Mouse (Mus musculus) ZHBTc4 (cell line): Measurements from ENCODE around the gene Tmem72.

ENCODE experiments used
- DNase-seq: peaks from one replicate; pipeline ENCODE4 v3.0.0-alpha.2; 2011; ENCODE audit warnings: low read depth, low spot score

The Tmem72 gene

GRCm38 (mm10) chr6:116716666-116717065, at the start of gene Tmem72:
Gene Tmem72 (minus strand): TSS chr6:116716913.
- no peak for DNase-seq

GRCm38 (mm10) chr6:116764524-116764923, 47.8 kb upstream of the Tmem72 start:
- no peak for DNase-seq

GRCm38 (mm10) chr6:116762333-116762732, 45.6 kb upstream of the Tmem72 start:
- DNase-seq: no peak

GRCm38 (mm10) chr6:116760181-116760580, 43.5 kb upstream of the Tmem72 start:
- DNase-seq: no peak

- DNase-seq: peak; percentile 47
These were observed 39.7 kb upstream of the Tmem72 start for GRCm38 (mm10) chr6:116756364-116756763.

- no peak for DNase-seq
These were observed 21.3 kb upstream of the Tmem72 start for GRCm38 (mm10) chr6:116738046-116738445.

- no peak for DNase-seq
These were observed 18.6 kb upstream of the Tmem72 start for GRCm38 (mm10) chr6:116735361-116735760.

GRCm38 (mm10) chr6:116733577-116733976, 16.9 kb upstream of the Tmem72 start:
- no peak for DNase-seq

- no peak for DNase-seq
These were observed 7.9 kb upstream of the Tmem72 start for GRCm38 (mm10) chr6:116724489-116725160.

- DNase-seq: no peak
These were observed 2.2 kb upstream of the Tmem72 start for GRCm38 (mm10) chr6:116718920-116719319.

- peak; percentile 14 for DNase-seq
These were observed 1.6 kb upstream of the Tmem72 start for GRCm38 (mm10) chr6:116718361-116718760.

- DNase-seq: no peak
These were observed 1.1 kb upstream of the Tmem72 start for GRCm38 (mm10) chr6:116717851-116718250.

- DNase-seq: peak; percentile 35
These were observed 1.5 kb downstream of the Tmem72 start for GRCm38 (mm10) chr6:116715166-116715565.

- no peak for DNase-seq
These were observed 2.1 kb downstream of the Tmem72 start for GRCm38 (mm10) chr6:116714576-116714975.

- no peak for DNase-seq
These were observed 2.7 kb downstream of the Tmem72 start for GRCm38 (mm10) chr6:116713966-116714365.

- no peak for DNase-seq
These were observed 4.2 kb downstream of the Tmem72 start for GRCm38 (mm10) chr6:116712503-116712902.

- DNase-seq: no peak
These were observed 4.7 kb downstream of the Tmem72 start for GRCm38 (mm10) chr6:116712062-116712461.

- no peak for DNase-seq
These were observed 12.4 kb downstream of the Tmem72 start for GRCm38 (mm10) chr6:116704320-116704719.

- no peak for DNase-seq
These were observed 15.9 kb downstream of the Tmem72 start for GRCm38 (mm10) chr6:116700821-116701220.

- DNase-seq: no peak
These were observed 18.8 kb downstream of the Tmem72 start for GRCm38 (mm10) chr6:116697896-116698425.

GRCm38 (mm10) chr6:116697413-116697812, 19.3 kb downstream of the Tmem72 start:
- DNase-seq: peak; percentile 77

GRCm38 (mm10) chr6:116694346-116694745, 22.4 kb downstream of the Tmem72 start:
- no peak for DNase-seq

- no peak for DNase-seq
These were observed 23.1 kb downstream of the Tmem72 start for GRCm38 (mm10) chr6:116693639-116694038.

GRCm38 (mm10) chr6:116682317-116682716, 34.4 kb downstream of the Tmem72 start:
- peak; percentile 31 for DNase-seq
